Mouse (Mus musculus): Measurements from ENCODE around the gene Brpf1. TPM values are rescaled to one million over a fixed set of nuclear protein-coding genes. Genes with fewer than 3 reads are reported as not detected.
"Not testable (repeated sequence)": the region's sequence is repeated elsewhere in the genome, so short reads cannot be mapped to it uniquely, and the experiment has no call there.

Gene Brpf1
- polyA plus RNA-seq, 1 experiment from 2014 or later, result 19.9 TPM

DNA sequence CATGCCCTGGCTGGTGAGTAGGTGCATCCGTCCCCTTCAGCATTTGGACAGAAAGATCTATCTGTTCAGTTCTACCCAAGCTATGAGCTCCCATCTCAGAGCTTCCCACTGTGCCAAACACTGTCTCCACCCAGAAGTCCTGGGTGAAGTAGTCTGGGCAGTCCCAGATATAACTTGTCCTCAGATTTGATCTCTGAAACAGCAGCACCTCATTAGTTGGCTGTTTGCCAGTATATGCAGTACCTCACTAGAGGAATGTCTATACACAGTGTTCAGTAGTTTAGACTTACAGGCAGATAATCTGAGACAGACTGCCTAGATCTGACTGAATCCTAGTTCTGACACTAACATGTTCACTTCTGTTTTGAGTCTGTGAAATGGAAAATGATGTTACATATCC lies 22.5 kb downstream of the Brpf1 start:
- Histone ChIP-seq H3K36me3 (ENCODE audit: control insufficient read depth, insufficient read depth) (peaks cover 4% of the 10 kb centered on the region), H3K4me1 (replicated peaks; ENCODE audit: control insufficient read depth, insufficient read depth, low read length) (peaks cover 16% of the 10 kb centered on the region), H3K4me3 (replicated peaks; ENCODE audit: low read length) (no peak overlapping the region), H3K27ac (ENCODE audit: low read length) (no peak overlapping the region), H3K27me3 (replicated peaks; ENCODE audit: control insufficient read depth, insufficient read depth, low read length) (no peaks in the 10 kb centered on the region), H3K9me3 (ENCODE audit: control insufficient read depth, low read length) (no peaks in the 10 kb centered on the region), H3K9ac (replicated peaks; ENCODE audit: low read depth, low read length) (no peak overlapping the region), H3K4me2 (ENCODE audit: low read length) (no peak overlapping the region)
- ATAC-seq, result no peak
- WGBS, result 100% methylated on average over 1 of the region's 1 CpGs

- Histone ChIP-seq H3K4me2 (ENCODE audit: low read length) (no peak overlapping the region), H3K9ac (replicated peaks; ENCODE audit: low read depth, low read length) (no peak overlapping the region), H3K27me3 (replicated peaks; ENCODE audit: control insufficient read depth, insufficient read depth, low read length) (no peaks in the 10 kb centered on the region), H3K36me3 (ENCODE audit: control insufficient read depth, insufficient read depth) (peaks cover 12% of the 10 kb centered on the region; the same call in 1 of the 2 replicates), H3K4me3 (replicated peaks; ENCODE audit: low read length) (no peak overlapping the region), H3K4me1 (replicated peaks; ENCODE audit: control insufficient read depth, insufficient read depth, low read length) (peaks cover 16% of the 10 kb centered on the region), H3K27ac (ENCODE audit: low read length) (no peak overlapping the region), H3K9me3 (ENCODE audit: control insufficient read depth, low read length) (no peaks in the 10 kb centered on the region)
- WGBS, result 68% methylated on average over 2 of the region's 2 CpGs
- ATAC-seq, result no peak
Observed at GRCm38 (mm10) chr6:113330547-113330946, 23.6 kb downstream of the Brpf1 start.

DNA sequence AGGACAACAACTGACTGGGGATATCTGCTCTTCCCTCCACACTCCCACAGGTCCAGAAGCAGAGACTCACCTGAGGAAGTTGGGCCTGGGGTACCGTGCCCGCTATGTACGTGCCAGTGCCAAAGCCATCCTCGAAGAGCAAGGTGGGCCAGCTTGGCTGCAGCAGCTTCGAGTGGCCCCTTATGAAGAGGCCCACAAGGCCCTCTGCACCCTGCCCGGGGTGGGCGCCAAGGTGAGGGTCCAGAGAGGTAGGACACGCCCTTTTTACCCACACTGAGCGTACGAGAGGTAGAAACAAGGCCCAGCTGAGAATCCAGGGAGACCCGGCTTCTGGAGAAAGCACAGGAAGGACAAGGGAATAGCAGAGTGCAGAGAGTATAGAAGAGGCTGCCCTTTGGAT lies 24.8 kb downstream of the Brpf1 start:
- H3K36me3 ChIP-seq (ENCODE audit: control insufficient read depth, insufficient read depth), result peaks cover 16% of the 10 kb centered on the region
- no peak for ATAC-seq

DNA sequence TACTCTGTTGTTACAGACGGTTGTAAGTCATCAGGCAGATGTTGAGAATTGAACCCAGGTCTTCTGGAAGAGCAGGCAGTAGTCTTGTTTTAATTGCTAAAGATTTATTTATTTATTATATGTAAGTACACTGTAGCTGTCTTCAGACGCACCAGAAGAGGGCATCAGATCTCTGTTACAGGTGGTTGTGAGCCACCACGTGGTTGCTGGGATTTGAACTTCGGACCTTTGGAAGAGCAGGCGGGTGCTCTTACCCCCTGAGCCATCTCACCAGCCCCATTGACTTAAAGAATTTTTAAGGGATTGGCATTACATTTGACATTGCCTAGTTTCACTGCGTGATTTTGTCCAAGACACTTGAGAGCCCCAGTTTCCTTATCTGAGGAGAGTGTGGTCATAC lies 25.8 kb downstream of the Brpf1 start:
- not testable (repeated sequence) for H3K27me3 ChIP-seq (replicated peaks; ENCODE audit: control insufficient read depth, insufficient read depth, low read length); H3K4me2 ChIP-seq (ENCODE audit: low read length); H3K9me3 ChIP-seq (ENCODE audit: control insufficient read depth, low read length); ATAC-seq; H3K9ac ChIP-seq (replicated peaks; ENCODE audit: low read depth, low read length); H3K27ac ChIP-seq (ENCODE audit: low read length); H3K4me3 ChIP-seq (replicated peaks; ENCODE audit: low read length); H3K4me1 ChIP-seq (replicated peaks; ENCODE audit: control insufficient read depth, insufficient read depth, low read length)
- whole genome bisulfite sequencing, result 75% methylated on average over 6 of the region's 6 CpGs
- peaks cover 16% of the 10 kb centered on the region for H3K36me3 ChIP-seq (ENCODE audit: control insufficient read depth, insufficient read depth)

More for the DNA sequence above, 24.8 kb downstream of the Brpf1 start:
- 91% methylated on average over 11 of the region's 11 CpGs for WGBS
- Histone ChIP-seq H3K27ac (ENCODE audit: low read length) (no peak overlapping the region), H3K9ac (replicated peaks; ENCODE audit: low read depth, low read length) (no peak overlapping the region), H3K4me1 (replicated peaks; ENCODE audit: control insufficient read depth, insufficient read depth, low read length) (peaks cover 11% of the 10 kb centered on the region), H3K27me3 (replicated peaks; ENCODE audit: control insufficient read depth, insufficient read depth, low read length) (no peaks in the 10 kb centered on the region), H3K4me3 (replicated peaks; ENCODE audit: low read length) (no peak overlapping the region), H3K9me3 (ENCODE audit: control insufficient read depth, low read length) (no peaks in the 10 kb centered on the region), H3K4me2 (ENCODE audit: low read length) (no peak overlapping the region)

GRCm38 (mm10) chr6:113333137-113333950 lies 26.4 kb downstream of the Brpf1 start:
- peaks cover 6% of the 10 kb centered on the region; the same call in 1 of the 2 replicates for H3K4me1 ChIP-seq (replicated peaks; ENCODE audit: control insufficient read depth, insufficient read depth, low read length)
- peak overlapping the region; percentile 19; the same call in 1 of the 2 replicates for H3K27ac ChIP-seq (ENCODE audit: low read length)
- H3K9ac ChIP-seq (replicated peaks; ENCODE audit: low read depth, low read length), result no peak overlapping the region
- H3K4me2 ChIP-seq (ENCODE audit: low read length), result no peak overlapping the region
- no peaks in the 10 kb centered on the region for H3K27me3 ChIP-seq (replicated peaks; ENCODE audit: control insufficient read depth, insufficient read depth, low read length)
- no peaks in the 10 kb centered on the region for H3K9me3 ChIP-seq (ENCODE audit: control insufficient read depth, low read length)
- 40% methylated on average over 14 of the region's 14 CpGs for WGBS
- peak; percentile 66 for ATAC-seq
- H3K36me3 ChIP-seq (ENCODE audit: control insufficient read depth, insufficient read depth), result peaks cover 16% of the 10 kb centered on the region
- no peak overlapping the region for H3K4me3 ChIP-seq (replicated peaks; ENCODE audit: low read length)

- peaks cover 16% of the 10 kb centered on the region for H3K36me3 ChIP-seq (ENCODE audit: control insufficient read depth, insufficient read depth)
Observed at GRCm38 (mm10) chr6:113334216-113334615, 27.3 kb downstream of the Brpf1 start.

GRCm38 (mm10) chr6:113336852-113337620 lies 30.1 kb downstream of the Brpf1 start:
- no peak for ATAC-seq
- no peaks in the 10 kb centered on the region for H3K27me3 ChIP-seq (replicated peaks; ENCODE audit: control insufficient read depth, insufficient read depth, low read length)
- H3K27ac ChIP-seq (ENCODE audit: low read length), result no peak overlapping the region
- H3K4me3 ChIP-seq (replicated peaks; ENCODE audit: low read length), result no peak overlapping the region
- peaks cover 9% of the 10 kb centered on the region for H3K4me1 ChIP-seq (replicated peaks; ENCODE audit: control insufficient read depth, insufficient read depth, low read length)
- 67% methylated on average over 8 of the region's 8 CpGs for WGBS
- peaks cover 16% of the 10 kb centered on the region for H3K36me3 ChIP-seq (ENCODE audit: control insufficient read depth, insufficient read depth)
- H3K9me3 ChIP-seq (ENCODE audit: control insufficient read depth, low read length), result no peaks in the 10 kb centered on the region
- no peak overlapping the region for H3K4me2 ChIP-seq (ENCODE audit: low read length)
- H3K9ac ChIP-seq (replicated peaks; ENCODE audit: low read depth, low read length), result no peak overlapping the region

More at GRCm38 (mm10) chr6:113334216-113334615, 27.3 kb downstream of the Brpf1 start:
- no peak overlapping the region for H3K9ac ChIP-seq (replicated peaks; ENCODE audit: low read depth, low read length)
- no peaks in the 10 kb centered on the region for H3K27me3 ChIP-seq (replicated peaks; ENCODE audit: control insufficient read depth, insufficient read depth, low read length)
- WGBS, result 74% methylated on average over 6 of the region's 6 CpGs
- H3K27ac ChIP-seq (ENCODE audit: low read length), result no peak overlapping the region
- H3K9me3 ChIP-seq (ENCODE audit: control insufficient read depth, low read length), result no peaks in the 10 kb centered on the region
- no peak overlapping the region for H3K4me3 ChIP-seq (replicated peaks; ENCODE audit: low read length)
- ATAC-seq, result no peak
- H3K4me1 ChIP-seq (replicated peaks; ENCODE audit: control insufficient read depth, insufficient read depth, low read length), result peaks cover 6% of the 10 kb centered on the region; the same call in 1 of the 2 replicates
- H3K4me2 ChIP-seq (ENCODE audit: low read length), result no peak overlapping the region

DNA sequence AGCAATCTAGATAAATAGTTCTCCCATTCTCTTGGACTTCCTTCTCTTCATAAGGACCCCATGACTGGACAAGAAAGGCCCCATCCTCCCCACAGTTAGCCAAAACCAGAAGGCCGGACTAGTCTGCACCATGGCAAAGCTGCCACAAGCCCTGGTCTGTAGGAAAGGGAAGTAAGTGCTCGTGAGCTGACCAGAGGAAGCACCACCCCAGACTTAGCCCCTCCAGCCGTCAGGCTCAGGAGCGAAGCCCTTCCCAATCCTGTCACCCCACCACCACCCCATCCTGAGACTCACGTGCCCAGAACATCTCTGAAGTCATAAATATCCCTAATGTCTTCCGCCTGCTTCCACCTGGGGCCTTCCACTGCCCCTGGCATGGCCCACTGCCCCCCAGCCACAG lies 34.6 kb downstream of the Brpf1 start:
- ATAC-seq, result no peak
- WGBS, result 90% methylated on average over 6 of the region's 6 CpGs
- Histone ChIP-seq H3K4me1 (replicated peaks; ENCODE audit: control insufficient read depth, insufficient read depth, low read length) (peaks cover 16% of the 10 kb centered on the region), H3K9me3 (ENCODE audit: control insufficient read depth, low read length) (no peaks in the 10 kb centered on the region), H3K4me3 (replicated peaks; ENCODE audit: low read length) (no peak overlapping the region; the same call in 1 of the 2 replicates), H3K27ac (ENCODE audit: low read length) (no peak overlapping the region), H3K27me3 (replicated peaks; ENCODE audit: control insufficient read depth, insufficient read depth, low read length) (no peaks in the 10 kb centered on the region), H3K4me2 (ENCODE audit: low read length) (peak overlapping the region; percentile 29), H3K36me3 (ENCODE audit: control insufficient read depth, insufficient read depth) (no peaks in the 10 kb centered on the region), H3K9ac (replicated peaks; ENCODE audit: low read depth, low read length) (0 out of 2 replicates have a peak overlapping the region, but pooled peaks have one; percentile 6)

DNA sequence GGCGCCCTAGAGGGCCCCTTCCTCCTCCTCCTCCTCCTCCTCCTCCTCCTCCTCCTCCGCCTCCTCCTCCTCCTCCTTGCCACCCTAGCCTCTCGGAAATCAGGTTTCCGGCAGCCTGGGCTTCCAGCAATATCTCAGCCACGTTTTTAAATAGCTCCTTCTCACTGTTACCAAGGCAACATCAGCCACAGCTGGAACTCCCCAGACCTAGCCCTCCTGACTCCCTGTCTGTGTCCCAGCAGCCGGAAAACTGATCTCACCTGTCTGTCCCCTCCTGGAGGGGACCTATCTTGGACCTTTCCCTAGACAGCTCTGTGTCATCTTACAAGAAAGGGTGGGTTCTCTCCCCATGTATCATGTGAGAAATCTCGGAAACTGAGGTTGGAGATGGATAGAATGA lies 35.4 kb downstream of the Brpf1 start:
- H3K4me1 ChIP-seq (replicated peaks; ENCODE audit: control insufficient read depth, insufficient read depth, low read length), result peaks cover 16% of the 10 kb centered on the region
- H3K4me2 ChIP-seq (ENCODE audit: low read length), result peak overlapping the region; percentile 84
- WGBS, result 60% methylated on average over 3 of the region's 7 CpGs
- no peaks in the 10 kb centered on the region for H3K9me3 ChIP-seq (ENCODE audit: control insufficient read depth, low read length)
- no peaks in the 10 kb centered on the region for H3K36me3 ChIP-seq (ENCODE audit: control insufficient read depth, insufficient read depth)
- H3K9ac ChIP-seq (replicated peaks; ENCODE audit: low read depth, low read length), result no peak overlapping the region
- H3K27ac ChIP-seq (ENCODE audit: low read length), result peak overlapping the region; percentile 7; the same call in 1 of the 2 replicates
- H3K4me3 ChIP-seq (replicated peaks; ENCODE audit: low read length), result peak overlapping the region; percentile 18
- no peaks in the 10 kb centered on the region for H3K27me3 ChIP-seq (replicated peaks; ENCODE audit: control insufficient read depth, insufficient read depth, low read length)
- ATAC-seq, result no peak
